Mouse (Mus musculus) testis, postnatal 14 days (tissue): ENCODE results near the gene Upk3a.

Source experiments
- DNase-seq: peaks from one replicate; pipeline ENCODE4 v3.0.0; 2021; ENCODE audit warnings: low spot score

The Upk3a gene

GRCm38 (mm10) chr15:85054098-85054497 lies 37.2 kb downstream of the Upk3a start:
- DNase-seq, result no peak

DNA sequence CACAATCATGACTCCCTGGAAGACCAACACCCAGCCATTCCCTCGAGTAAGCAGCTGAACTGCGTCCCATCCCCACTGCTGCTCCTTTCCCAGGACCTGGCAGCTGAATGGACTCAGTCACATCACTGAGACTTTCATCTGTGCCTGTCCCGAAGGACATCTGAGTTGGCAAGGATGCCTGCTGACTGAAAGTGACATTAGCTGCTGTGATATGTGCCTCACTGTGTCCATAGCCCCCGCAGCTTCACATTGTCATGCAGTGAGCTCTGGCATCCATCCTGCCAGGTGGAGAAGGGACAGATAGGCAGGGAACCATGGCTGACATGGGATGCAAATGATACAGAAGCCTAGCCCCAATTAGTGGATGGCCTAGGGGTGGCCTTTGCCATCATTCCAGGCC lies 38.2 kb downstream of the Upk3a start:
- DNase-seq, result no peak

DNA sequence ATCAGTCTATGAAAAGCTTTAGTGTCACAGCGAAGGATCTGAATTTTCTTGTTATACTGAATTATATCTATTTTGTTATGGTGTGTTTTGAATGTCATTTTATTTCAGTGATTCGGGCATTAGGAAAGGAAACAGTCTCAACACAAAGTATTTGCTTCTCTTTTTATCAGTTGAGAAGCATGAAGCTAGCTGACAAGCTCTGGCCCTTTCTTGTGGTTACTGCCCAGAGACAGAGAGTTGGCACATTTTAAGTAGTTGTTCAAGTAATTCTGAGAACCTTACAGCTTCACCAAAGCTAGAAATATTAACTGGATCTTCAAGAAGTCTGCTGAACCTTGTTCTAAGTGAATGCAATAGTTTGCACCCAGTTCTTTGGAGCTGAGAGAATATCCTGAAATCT lies 46.5 kb downstream of the Upk3a start:
- DNase-seq, result no peak

- DNase-seq, result no peak
Measured at GRCm38 (mm10) chr15:85070561-85070960, 53.6 kb downstream of the Upk3a start.
